Mouse (Mus musculus) cerebellum, adult 2 months (tissue): ENCODE measurements around the gene C330007P06Rik. TPM values are rescaled to one million over a fixed set of nuclear protein-coding genes. Genes with fewer than 3 reads are reported as not detected.

ENCODE experiments used
- DNase-seq, 2 experiments: peaks; one replicate each; pipeline ENCODE4 v3.0.0; 2021
- H3K27ac ChIP-seq: fragments of 200-500 bp; 2 replicates; pipeline ENCODE4 v1.5.1; 2012; ENCODE audit warnings: low read length, control low read depth, inconsistent platforms; ENCODE audit not compliant: insufficient read depth
- H3K27me3 ChIP-seq: fragments of 200-500 bp; 2 replicates; pipeline ENCODE4 v1.6.1; 2012; ENCODE audit warnings: inconsistent platforms, mild to moderate bottlenecking, low read length, moderate library complexity; ENCODE audit not compliant: control insufficient read depth, insufficient read depth
- H3K4me1 ChIP-seq: fragments of 200-500 bp; 2 replicates; pipeline ENCODE4 v1.6.1; 2011; ENCODE audit warnings: low read length; ENCODE audit not compliant: control insufficient read depth, insufficient read depth
- H3K4me3 ChIP-seq: fragments of 200-500 bp; replicated peaks from 2 replicates; pipeline ENCODE3; 2011; ENCODE audit warnings: mild to moderate bottlenecking, low read depth, low read length, control low read depth; ENCODE audit not compliant: insufficient read depth
- CTCF ChIP-seq: fragments of 200-500 bp; IDR thresholded peaks from 2 replicates; pipeline ENCODE4 v1.5.1; 2011; ENCODE audit warnings: low read depth, mild to moderate bottlenecking, control low read depth, low read length, moderate library complexity, borderline replicate concordance; ENCODE audit not compliant: insufficient read depth
- POLR2A ChIP-seq: fragments of 200-500 bp; IDR thresholded peaks from 2 replicates; pipeline ENCODE4 v1.6.1; 2011; ENCODE audit warnings: low read length, control low read depth, borderline replicate concordance; ENCODE audit not compliant: insufficient read depth
- WGBS: fragments of 180-500 bp; shearing (Covaris S2); methylation state at CpG from one replicate; pipeline ENCODE4 v1.1.7; 2018; 5-methylcytosine and 5-hydroxymethylcytosine counted together
- polyA plus RNA-seq: library from polyadenylated mRNA; depleted of rRNA; stranded (reverse); fragments of >200 nt; gene quantifications from 2 replicates; pipeline ENCODE4 v1.2.3, GENCODE M21; 2012; rRNA removed

The C330007P06Rik gene
- polyA plus RNA-seq, 1 experiment, result 28.8 TPM

DNA sequence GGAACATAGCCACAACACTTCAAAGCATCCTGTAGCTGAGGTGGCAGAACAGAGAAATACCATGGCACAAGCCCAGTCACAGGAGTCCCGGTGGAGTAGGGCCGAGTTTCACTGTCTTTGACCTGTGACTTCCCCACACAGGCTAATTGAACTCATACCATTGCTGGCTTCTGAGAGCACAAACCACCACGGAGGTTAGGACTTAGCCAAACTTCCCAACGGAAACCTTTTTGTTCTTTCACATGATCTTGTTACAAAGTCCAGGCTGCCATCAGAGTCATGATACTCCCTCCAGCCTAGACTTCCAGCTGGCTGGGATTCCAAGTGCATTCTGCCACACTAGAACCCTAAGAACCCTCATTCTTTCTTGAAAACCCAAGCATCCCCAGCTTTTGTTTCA is 96.2 kb downstream of the C330007P06Rik start:
- no peak for DNase-seq
- H3K27ac ChIP-seq, result no peak overlapping the region
- TF ChIP-seq POLR2A (no peak), CTCF (no peak)

DNA sequence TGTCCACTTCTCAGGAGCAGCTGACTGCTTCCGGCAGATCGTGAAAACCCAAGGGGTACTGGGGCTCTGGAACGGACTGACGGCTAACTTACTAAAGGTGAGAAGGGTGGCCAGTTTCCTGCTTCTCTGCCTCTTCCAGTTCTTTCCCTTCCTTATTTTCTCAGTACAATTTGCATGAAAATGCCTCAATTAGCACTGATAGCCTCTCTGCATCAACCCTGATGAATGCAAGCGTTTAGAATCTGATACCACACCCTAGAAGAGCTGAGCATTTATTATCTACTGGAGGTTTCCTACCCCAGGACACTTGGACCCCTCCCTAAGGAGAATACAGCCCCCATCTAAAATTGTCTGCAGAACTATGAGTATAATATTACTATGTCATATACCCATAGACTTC is 98.4 kb downstream of the C330007P06Rik start:
- Histone ChIP-seq H3K27ac (no peak overlapping the region), H3K27me3 (no peaks in the 10 kb centered on the region), H3K4me3 (no peak overlapping the region), H3K4me1 (no peaks in the 10 kb centered on the region)
- no peak for DNase-seq
- no peak for TF ChIP-seq POLR2A
- no peak for TF ChIP-seq CTCF
- WGBS, result 90% methylated on average over 5 of the region's 5 CpGs

More for the DNA sequence above, 96.2 kb downstream of the C330007P06Rik start:
- Histone ChIP-seq H3K4me3 (no peak overlapping the region), H3K27me3 (no peaks in the 10 kb centered on the region), H3K4me1 (no peaks in the 10 kb centered on the region)
- WGBS, result 86% methylated on average over 4 of the region's 4 CpGs

Other genes with a start within 250 kb of the C330007P06Rik start
- gene Akap17b, start 228.7 kb downstream of the C330007P06Rik start, polyA plus RNA-seq, result 9.7 and 10.0 TPM in 2 replicates
- 0.40 and 0.54 TPM in 2 replicates for gene Slc25a43, start 130.5 kb downstream of the C330007P06Rik start, polyA plus RNA-seq
- 684 and 752 TPM in 2 replicates for gene Slc25a5, start 78.5 kb downstream of the C330007P06Rik start, polyA plus RNA-seq
- gene Ube2a, start 211 bp downstream of the C330007P06Rik start, polyA plus RNA-seq, result 39.8 and 41.1 TPM in 2 replicates
- gene Nkrf, start 28.8 kb upstream of the C330007P06Rik start, polyA plus RNA-seq, result 21.4 and 24.3 TPM in 2 replicates
- gene Sept6, start 117.7 kb upstream of the C330007P06Rik start, polyA plus RNA-seq, result 58.9 and 59.5 TPM in 2 replicates
- gene Sowahd, start 174.7 kb upstream of the C330007P06Rik start, polyA plus RNA-seq, result not detected in 2 replicates
- 240 and 243 TPM in 2 replicates for gene Rpl39, start 211.3 kb upstream of the C330007P06Rik start, polyA plus RNA-seq
- gene Upf3b, start 236.2 kb upstream of the C330007P06Rik start, polyA plus RNA-seq, result 38.1 and 40.1 TPM in 2 replicates